Mouse (Mus musculus) MN1 (cell line): ENCODE measurements around the gene Sar1b.

Source experiments
- DNase-seq: peaks from one replicate; pipeline ENCODE4 v3.0.0-alpha.2; 2016; ENCODE audit warnings: low spot score

Gene Sar1b

DNA sequence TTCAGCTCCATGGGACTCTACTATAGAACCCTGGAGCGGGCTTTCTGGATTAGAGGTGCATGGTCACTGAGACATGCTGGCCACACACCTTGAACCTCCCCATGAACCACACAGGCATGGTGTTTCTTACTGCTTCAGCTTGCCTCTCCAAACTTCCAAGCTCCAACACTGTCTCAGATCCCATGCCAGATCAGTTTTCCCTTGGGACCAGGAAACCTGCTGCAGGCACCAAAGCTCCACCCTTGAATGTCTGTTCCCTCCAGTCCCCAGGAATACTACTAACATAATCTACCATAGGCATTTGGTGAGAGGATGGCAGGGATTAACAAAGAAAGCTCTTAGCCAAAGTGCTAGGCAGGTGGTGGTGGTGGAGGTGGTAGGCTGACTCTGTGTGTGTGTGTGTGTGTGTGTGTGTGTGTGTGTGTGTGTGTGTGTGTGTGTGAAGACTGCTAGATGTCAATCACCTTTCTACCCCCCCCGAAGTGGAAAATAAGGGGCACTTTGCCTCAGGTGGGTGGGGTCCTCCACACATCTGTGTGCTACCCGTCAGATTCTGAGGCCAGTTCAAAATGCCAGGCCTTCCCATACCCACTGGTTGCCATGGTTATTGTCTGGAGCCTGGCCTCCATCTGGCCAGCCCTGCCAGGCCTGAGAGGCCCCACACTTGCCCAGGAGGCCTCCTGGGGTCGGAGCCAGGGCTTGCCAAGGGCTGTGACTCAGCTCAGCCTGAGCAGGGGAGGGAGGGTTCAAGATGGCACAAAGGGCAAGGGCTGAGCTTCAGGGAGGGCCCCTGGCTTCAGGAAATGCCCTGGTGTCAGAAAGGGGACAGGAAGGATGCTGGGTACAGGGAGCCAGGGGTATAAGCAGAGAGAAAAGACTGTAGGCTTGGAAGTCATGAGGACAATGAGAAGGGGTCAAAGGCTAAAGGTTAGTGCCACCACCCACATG is 68.7 kb downstream of the Sar1b start:
- peak; percentile 99 for DNase-seq

DNA sequence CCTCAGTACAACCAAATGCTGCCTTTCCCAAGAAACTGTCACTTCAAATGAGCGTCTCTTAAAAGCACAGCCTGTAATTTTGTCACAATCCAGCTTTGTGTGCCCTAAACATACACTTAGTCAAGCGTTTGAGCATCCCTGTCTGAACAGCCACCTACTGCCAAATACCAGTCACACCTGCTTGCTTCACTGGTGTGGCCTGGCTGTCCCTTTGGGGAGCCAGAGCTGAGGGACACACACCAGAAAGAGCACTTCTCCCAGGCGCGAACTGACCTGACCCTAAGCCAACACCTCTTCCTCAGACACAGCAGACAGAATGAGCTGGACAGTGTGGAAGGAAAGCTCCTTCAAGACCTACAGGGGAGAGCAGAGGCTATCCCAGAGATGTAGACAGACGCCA is 69.5 kb downstream of the Sar1b start:
- DNase-seq, result peak; percentile 44

- DNase-seq, result no peak
Measured at GRCm38 (mm10) chr11:51833393-51834066, 70.0 kb downstream of the Sar1b start.

- DNase-seq, result no peak
Measured at GRCm38 (mm10) chr11:51834067-51834411, 70.6 kb downstream of the Sar1b start.

GRCm38 (mm10) chr11:51835598-51835997 is 72.1 kb downstream of the Sar1b start:
- DNase-seq, result no peak

DNA sequence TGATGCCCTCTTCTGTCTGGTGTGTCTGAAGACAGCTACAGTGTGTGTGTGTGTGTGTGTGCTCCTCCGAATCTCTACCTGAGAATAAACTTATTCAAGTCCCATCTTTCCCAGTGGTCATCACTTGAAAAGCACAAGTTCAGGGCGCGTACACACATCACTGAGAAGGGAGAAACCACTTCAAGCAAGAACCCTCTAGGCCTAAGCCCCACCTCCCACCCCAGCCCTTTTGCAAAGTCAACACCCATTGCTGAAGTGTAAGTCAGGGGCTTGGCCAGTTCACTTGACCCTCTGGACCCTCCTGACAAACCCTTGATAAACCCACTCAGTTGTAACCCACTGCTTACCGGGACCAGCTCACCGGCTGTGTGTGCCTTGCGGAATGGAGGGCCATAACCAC is 73.0 kb downstream of the Sar1b start:
- no peak for DNase-seq

GRCm38 (mm10) chr11:51837164-51838153 is 74.0 kb downstream of the Sar1b start:
- peak; percentile 83 for DNase-seq

DNA sequence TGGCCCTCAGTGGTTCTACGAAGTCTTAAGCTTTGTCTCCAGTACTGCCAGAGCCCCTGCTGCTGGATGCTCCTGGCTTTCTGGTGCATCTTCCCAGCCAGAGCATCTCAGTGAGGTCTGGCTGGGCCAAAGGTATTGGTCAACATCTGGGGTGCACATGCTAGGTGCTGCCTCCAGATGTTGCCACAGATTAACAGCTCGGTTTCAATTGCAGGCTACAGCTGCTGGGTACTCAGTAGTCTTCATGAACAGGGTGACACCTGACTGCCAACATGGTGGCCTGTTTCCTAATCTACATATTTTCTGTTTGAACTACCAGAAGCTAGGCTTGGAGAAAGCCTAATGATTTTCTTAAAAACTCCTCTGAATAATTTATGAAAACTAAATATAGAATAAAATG is 75.6 kb downstream of the Sar1b start:
- DNase-seq, result no peak

- no peak for DNase-seq
Measured at GRCm38 (mm10) chr11:51839973-51840372, 76.5 kb downstream of the Sar1b start.

- DNase-seq, result no peak
Measured at GRCm38 (mm10) chr11:51840657-51841056, 77.2 kb downstream of the Sar1b start.

DNA sequence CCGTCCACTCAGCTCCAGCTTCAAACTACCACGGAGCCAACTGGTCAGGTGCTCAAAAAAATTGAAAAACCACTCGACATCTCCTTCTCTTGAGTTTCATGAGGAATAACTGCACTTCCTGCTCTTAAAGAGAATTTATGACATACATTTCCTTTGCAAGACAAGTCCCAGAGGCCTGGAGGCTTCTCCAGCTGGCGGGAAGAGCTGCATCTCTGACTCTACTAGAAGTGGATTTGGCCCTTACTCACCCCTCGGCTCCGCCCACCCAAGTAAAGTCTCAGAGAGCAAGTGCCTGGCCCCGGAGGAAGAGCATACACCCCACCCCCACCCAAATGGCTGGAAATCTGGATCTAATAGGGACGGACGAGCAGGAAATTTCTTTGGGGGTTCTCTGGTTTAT is 77.7 kb downstream of the Sar1b start:
- DNase-seq, result peak; percentile 44
